Mouse (Mus musculus): ENCODE results near the gene Mpp3. TPM values are rescaled to one million over a fixed set of nuclear protein-coding genes. Genes with fewer than 3 reads are reported as not detected.

Gene Mpp3
- polyA plus RNA-seq, 1 experiment from 2014 or later = 3.4 TPM

DNA sequence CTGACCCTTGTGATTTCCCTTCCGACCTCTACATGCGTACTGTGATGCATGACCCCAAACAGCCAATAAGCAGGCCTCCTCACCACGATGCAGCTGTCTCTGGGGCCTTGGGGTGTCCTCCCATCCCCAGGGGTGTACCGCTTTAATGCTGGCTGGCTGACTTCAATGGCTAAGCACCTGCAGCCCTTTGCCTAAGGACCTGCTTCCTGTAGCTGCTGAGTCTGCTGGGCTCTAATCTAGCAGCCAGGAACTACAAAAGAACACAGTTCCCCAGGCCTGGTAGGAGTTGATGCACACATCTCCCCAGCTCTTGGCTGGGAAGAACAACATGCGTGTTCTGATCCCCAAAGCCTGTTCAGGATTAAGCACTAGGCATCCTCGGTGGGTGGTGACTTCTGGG lies 12.8 kb downstream of the Mpp3 start:
- ATAC-seq (ENCODE audit: low FRiP score, low TSS enrichment) = no peak
- no peaks in the 10 kb centered on the region for H3K27me3 ChIP-seq (ENCODE audit: control insufficient read depth, insufficient read depth, low read length)
- DNase-seq (ENCODE audit: low spot score) = no peak
- H3K27ac ChIP-seq (replicated peaks) = no peak overlapping the region
- no peaks in the 10 kb centered on the region for H3K4me1 ChIP-seq (replicated peaks; ENCODE audit: control insufficient read depth, insufficient read depth)
- H3K36me3 ChIP-seq (ENCODE audit: control insufficient read depth, insufficient read depth, low read length) = peaks cover 2% of the 10 kb centered on the region; the same call in 1 of the 2 replicates
- H3K9ac ChIP-seq (ENCODE audit: low read length) = no peak overlapping the region
- no peak overlapping the region for H3K4me3 ChIP-seq (ENCODE audit: low read depth, low read length)
- WGBS = 77% methylated on average over 6 of the region's 6 CpGs
- no peak overlapping the region for H3K4me2 ChIP-seq (replicated peaks; ENCODE audit: low read depth)
- TF ChIP-seq EP300 (optimal IDR thresholded peaks at IDR 0.05) = no peak
- no peak for TF ChIP-seq CTCF (IDR thresholded peaks at IDR 0.05; ENCODE audit: low read depth)
- H3K9me3 ChIP-seq (ENCODE audit: control insufficient read depth, low read length) = no peaks in the 10 kb centered on the region

DNA sequence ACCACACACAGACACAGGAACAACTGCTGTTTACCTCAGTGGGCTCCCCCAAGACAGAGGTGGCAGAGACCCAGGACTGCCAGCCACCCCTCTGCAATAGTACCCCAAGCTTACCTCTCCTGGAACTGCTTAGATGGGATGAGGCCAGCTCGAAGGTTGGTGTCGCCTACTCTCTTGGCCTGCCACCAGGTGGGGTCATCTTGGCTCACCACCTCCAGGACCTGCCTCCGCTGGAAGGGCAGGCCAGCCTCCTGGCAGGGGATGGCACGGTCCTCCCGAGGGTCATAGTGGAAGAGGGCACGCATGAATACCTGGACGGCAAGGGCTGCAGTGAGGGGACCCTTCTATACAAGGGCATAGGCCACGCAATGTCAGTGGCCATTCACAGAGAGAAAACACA lies 15.1 kb downstream of the Mpp3 start:
- Histone ChIP-seq H3K27ac (replicated peaks) (no peak overlapping the region), H3K4me1 (replicated peaks; ENCODE audit: control insufficient read depth, insufficient read depth) (no peaks in the 10 kb centered on the region), H3K4me3 (ENCODE audit: low read depth, low read length) (no peak overlapping the region), H3K4me2 (replicated peaks; ENCODE audit: low read depth) (no peak overlapping the region), H3K9me3 (ENCODE audit: control insufficient read depth, low read length) (no peaks in the 10 kb centered on the region), H3K36me3 (ENCODE audit: control insufficient read depth, insufficient read depth, low read length) (peaks cover 2% of the 10 kb centered on the region; the same call in 1 of the 2 replicates), H3K27me3 (ENCODE audit: control insufficient read depth, insufficient read depth, low read length) (no peaks in the 10 kb centered on the region), H3K9ac (ENCODE audit: low read length) (no peak overlapping the region)
- no peak for DNase-seq (ENCODE audit: low spot score)
- ATAC-seq (ENCODE audit: low FRiP score, low TSS enrichment) = no peak
- WGBS = 75% methylated on average over 8 of the region's 8 CpGs
- TF ChIP-seq CTCF (IDR thresholded peaks at IDR 0.05; ENCODE audit: low read depth) = no peak
- no peak for TF ChIP-seq EP300 (optimal IDR thresholded peaks at IDR 0.05)

DNA sequence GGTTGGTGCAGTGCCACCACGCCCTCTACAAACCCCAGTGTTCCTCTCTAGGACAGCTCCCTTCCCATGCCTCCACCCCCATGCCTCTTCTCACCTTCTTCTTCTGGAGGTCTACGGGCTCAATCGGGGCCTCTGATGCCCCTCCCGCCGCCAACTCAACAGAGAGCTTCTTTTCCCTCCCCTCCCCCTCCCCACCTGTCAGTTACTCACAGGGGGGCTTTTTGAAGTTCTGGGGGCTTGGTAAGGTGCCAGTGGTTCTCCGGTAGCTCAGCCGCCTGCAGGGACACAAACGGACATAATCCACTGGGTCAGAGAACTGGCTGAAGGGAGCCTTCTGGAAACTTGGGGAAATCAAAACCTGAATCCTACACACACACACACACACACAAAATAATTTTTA lies 16.8 kb downstream of the Mpp3 start:
- no peaks in the 10 kb centered on the region for H3K27me3 ChIP-seq (ENCODE audit: control insufficient read depth, insufficient read depth, low read length)
- no peak overlapping the region for H3K27ac ChIP-seq (replicated peaks)
- H3K4me3 ChIP-seq (ENCODE audit: low read depth, low read length) = no peak overlapping the region
- H3K36me3 ChIP-seq (ENCODE audit: control insufficient read depth, insufficient read depth, low read length) = peaks cover 2% of the 10 kb centered on the region; the same call in 1 of the 2 replicates
- ATAC-seq (ENCODE audit: low FRiP score, low TSS enrichment) = no peak
- DNase-seq (ENCODE audit: low spot score) = no peak
- no peak overlapping the region for H3K9ac ChIP-seq (ENCODE audit: low read length)
- 75% methylated on average over 8 of the region's 8 CpGs for WGBS
- TF ChIP-seq CTCF (IDR thresholded peaks at IDR 0.05; ENCODE audit: low read depth) (no peak), EP300 (optimal IDR thresholded peaks at IDR 0.05) (no peak)
- no peaks in the 10 kb centered on the region for H3K9me3 ChIP-seq (ENCODE audit: control insufficient read depth, low read length)
- H3K4me2 ChIP-seq (replicated peaks; ENCODE audit: low read depth) = no peak overlapping the region
- H3K4me1 ChIP-seq (replicated peaks; ENCODE audit: control insufficient read depth, insufficient read depth) = no peaks in the 10 kb centered on the region

DNA sequence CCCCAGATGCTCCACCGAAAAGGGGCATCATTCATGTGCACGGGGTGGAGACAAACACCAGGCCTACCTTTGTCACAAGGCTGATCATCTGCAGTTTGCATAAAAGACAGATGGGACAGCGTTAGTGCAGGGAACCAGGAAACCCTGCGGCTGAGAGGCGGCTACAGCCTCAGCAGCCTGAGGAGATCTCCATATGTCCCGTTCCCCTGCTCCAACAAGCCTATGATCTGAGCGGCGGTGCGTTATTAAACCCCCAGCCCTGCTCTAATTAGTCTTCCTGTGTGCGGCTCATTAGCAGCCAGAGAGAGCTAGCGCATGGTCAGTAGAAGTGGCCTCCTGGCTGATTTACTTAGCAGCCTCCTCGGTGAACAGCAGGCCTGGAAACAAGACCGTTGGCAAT lies 18.1 kb downstream of the Mpp3 start:
- WGBS = 83% methylated on average over 13 of the region's 13 CpGs
- H3K4me1 ChIP-seq (replicated peaks; ENCODE audit: control insufficient read depth, insufficient read depth) = no peaks in the 10 kb centered on the region

GRCm38 (mm10) chr11:102008954-102009637 lies 19.2 kb downstream of the Mpp3 start:
- 66% methylated on average over 15 of the region's 15 CpGs for WGBS
- Histone ChIP-seq H3K27me3 (ENCODE audit: control insufficient read depth, insufficient read depth, low read length) (no peaks in the 10 kb centered on the region), H3K4me1 (replicated peaks; ENCODE audit: control insufficient read depth, insufficient read depth) (no peaks in the 10 kb centered on the region), H3K9ac (ENCODE audit: low read length) (no peak overlapping the region), H3K4me3 (ENCODE audit: low read depth, low read length) (no peak overlapping the region), H3K4me2 (replicated peaks; ENCODE audit: low read depth) (no peak overlapping the region), H3K36me3 (ENCODE audit: control insufficient read depth, insufficient read depth, low read length) (peaks cover 2% of the 10 kb centered on the region; the same call in 1 of the 2 replicates), H3K27ac (replicated peaks) (no peak overlapping the region), H3K9me3 (ENCODE audit: control insufficient read depth, low read length) (no peaks in the 10 kb centered on the region)
- ATAC-seq (ENCODE audit: low FRiP score, low TSS enrichment) = no peak
- peak; percentile 38 for DNase-seq (ENCODE audit: low spot score)
- TF ChIP-seq CTCF (IDR thresholded peaks at IDR 0.05; ENCODE audit: low read depth) (no peak), EP300 (optimal IDR thresholded peaks at IDR 0.05) (no peak)

More for the DNA sequence above, 18.1 kb downstream of the Mpp3 start:
- TF ChIP-seq EP300 (optimal IDR thresholded peaks at IDR 0.05) = no peak
- no peak for TF ChIP-seq CTCF (IDR thresholded peaks at IDR 0.05; ENCODE audit: low read depth)
- Histone ChIP-seq H3K4me3 (ENCODE audit: low read depth, low read length) (no peak overlapping the region), H3K9ac (ENCODE audit: low read length) (no peak overlapping the region), H3K4me2 (replicated peaks; ENCODE audit: low read depth) (no peak overlapping the region), H3K36me3 (ENCODE audit: control insufficient read depth, insufficient read depth, low read length) (peaks cover 2% of the 10 kb centered on the region; the same call in 1 of the 2 replicates), H3K27ac (replicated peaks) (no peak overlapping the region), H3K9me3 (ENCODE audit: control insufficient read depth, low read length) (no peaks in the 10 kb centered on the region), H3K27me3 (ENCODE audit: control insufficient read depth, insufficient read depth, low read length) (no peaks in the 10 kb centered on the region)
- ATAC-seq (ENCODE audit: low FRiP score, low TSS enrichment) = no peak
- DNase-seq (ENCODE audit: low spot score) = no peak

DNA sequence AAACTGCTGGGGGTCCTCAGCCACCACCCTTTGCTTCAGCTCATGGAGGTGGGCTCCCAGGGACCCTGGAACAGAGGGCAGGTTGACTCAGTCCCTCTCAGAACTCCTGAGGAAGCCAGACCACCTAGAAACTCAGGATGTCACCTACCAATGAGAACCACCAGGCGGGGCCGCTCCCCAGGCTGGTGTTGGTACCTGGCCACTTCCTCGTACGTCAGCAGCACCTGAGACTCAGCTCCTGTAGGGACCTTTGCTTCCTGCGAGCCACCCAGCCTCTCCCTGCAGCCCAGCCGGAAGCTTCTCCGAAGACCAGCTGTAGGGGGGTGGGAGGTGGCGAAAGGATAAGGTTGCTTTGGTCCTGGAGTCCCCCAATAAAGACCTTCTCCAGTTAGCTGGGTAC lies 19.9 kb downstream of the Mpp3 start:
- H3K9ac ChIP-seq (ENCODE audit: low read length) = no peak overlapping the region
- no peaks in the 10 kb centered on the region for H3K4me1 ChIP-seq (replicated peaks; ENCODE audit: control insufficient read depth, insufficient read depth)
- no peak overlapping the region for H3K4me2 ChIP-seq (replicated peaks; ENCODE audit: low read depth)
- H3K27ac ChIP-seq (replicated peaks) = no peak overlapping the region
- 77% methylated on average over 8 of the region's 8 CpGs for WGBS
- peaks cover 2% of the 10 kb centered on the region; the same call in 1 of the 2 replicates for H3K36me3 ChIP-seq (ENCODE audit: control insufficient read depth, insufficient read depth, low read length)
- no peaks in the 10 kb centered on the region for H3K9me3 ChIP-seq (ENCODE audit: control insufficient read depth, low read length)
- ATAC-seq (ENCODE audit: low FRiP score, low TSS enrichment) = peak; percentile 79
- DNase-seq (ENCODE audit: low spot score) = peak; percentile 75
- no peak for TF ChIP-seq EP300 (optimal IDR thresholded peaks at IDR 0.05)
- peak; percentile 43 for TF ChIP-seq CTCF (IDR thresholded peaks at IDR 0.05; ENCODE audit: low read depth)
- H3K4me3 ChIP-seq (ENCODE audit: low read depth, low read length) = no peak overlapping the region
- H3K27me3 ChIP-seq (ENCODE audit: control insufficient read depth, insufficient read depth, low read length) = no peaks in the 10 kb centered on the region

Measured in stomach, postnatal 0 days (tissue).